Mouse (Mus musculus) ES-Bruce4 (cell line): ENCODE results near the gene D13Ertd608e.
"Not testable (repeated sequence)": the region's sequence is repeated elsewhere in the genome, so short reads cannot be mapped to it uniquely, and the experiment has no call there.

ENCODE experiments used
- CTCF ChIP-seq: IDR thresholded peaks from one replicate; pipeline ENCODE4 v1.8.1; 2011; ENCODE audit warnings: low read depth, low read length
- EP300 ChIP-seq: IDR thresholded peaks from 2 replicates; pipeline ENCODE4 v1.6.1; 2011; ENCODE audit warnings: low read depth, low read length; ENCODE audit not compliant: insufficient read depth
- POLR2A ChIP-seq: IDR thresholded peaks from one replicate; pipeline ENCODE4 v1.8.1; 2011; ENCODE audit warnings: low read length; ENCODE audit not compliant: insufficient read depth

DNA sequence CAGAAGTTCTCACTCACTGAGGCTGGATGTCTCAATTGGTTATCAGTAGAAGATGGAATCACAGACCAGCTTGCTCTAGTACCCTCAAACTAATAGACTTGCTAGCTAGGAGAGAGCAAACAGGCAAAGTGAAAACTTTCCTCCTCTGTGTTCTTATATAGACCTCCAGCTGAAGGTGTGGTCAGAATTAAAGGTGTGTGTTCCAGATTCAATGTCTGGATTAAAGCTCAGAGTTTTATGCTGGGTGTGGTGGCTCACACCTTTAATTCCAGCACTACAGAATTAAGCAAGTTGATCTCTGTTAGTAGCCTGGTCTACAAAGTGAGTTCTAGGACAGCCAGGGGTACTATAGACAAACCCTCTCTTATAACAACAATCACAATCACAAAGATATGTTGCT, 5.7 kb upstream of the D13Ertd608e start, which contains the start of gene AF067063:
- not testable (repeated sequence) for TF ChIP-seq CTCF, EP300, POLR2A
